Mouse (Mus musculus): ENCODE measurements at regions not wholly inside any gene's neighbourhood (a gene's known extent, or its start where the extent isn't known, plus 50 kb on each side); places are given as distances from the start of the nearest gene placed in this dataset.

DNA sequence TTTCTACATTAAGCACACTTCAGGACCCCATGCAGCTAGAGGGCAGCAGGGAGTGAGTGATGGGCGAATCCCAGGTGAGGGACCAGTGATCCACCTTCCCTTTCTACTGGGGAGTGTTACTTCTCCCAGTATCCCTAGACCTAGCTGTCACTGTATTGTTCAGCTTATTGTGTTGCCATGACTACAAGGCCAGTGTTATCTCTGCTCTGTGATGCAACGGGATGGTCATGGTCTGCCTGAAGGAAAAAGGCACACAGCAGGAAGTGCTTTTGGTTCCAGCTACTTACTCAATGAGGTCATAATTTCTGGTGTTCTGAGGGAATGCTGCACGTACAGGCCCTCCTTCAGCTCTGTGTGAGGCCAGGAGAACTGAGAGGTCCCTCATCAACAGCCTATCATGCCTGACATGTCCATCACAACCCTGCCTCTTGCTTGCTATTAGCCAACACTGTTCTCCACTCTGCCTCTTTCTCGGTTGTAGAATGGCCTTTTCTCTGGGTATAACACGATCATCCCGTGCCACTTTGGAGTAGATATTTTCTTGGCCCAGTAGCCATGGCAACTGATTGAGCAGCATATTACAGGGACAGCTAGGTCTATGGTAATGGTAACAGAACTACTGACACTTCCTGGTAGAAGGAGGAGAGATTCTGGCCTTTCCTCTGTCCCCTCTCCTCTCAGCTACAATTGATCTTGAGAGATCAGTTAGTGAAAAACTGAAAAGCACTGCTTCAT, 178.5 kb upstream of the Jade1 start:
- Histone ChIP-seq H3K4me3 (no peak overlapping the region), H3K27ac (peak overlapping the region; percentile 53), H3K4me2 (no peak overlapping the region), H3K36me3 (no peaks in the 10 kb centered on the region), H3K27me3 (no peaks in the 10 kb centered on the region), H3K9me3 (replicated peaks) (no peaks in the 10 kb centered on the region), H3K4me1 (replicated peaks) (peaks cover 30% of the 10 kb centered on the region), H3K9ac (no peak overlapping the region)
- WGBS, result 47% methylated on average over 6 of the region's 6 CpGs
- peak; percentile 87 for ATAC-seq (replicated peaks; ENCODE audit: insufficient number of reproducible peaks, insufficient read depth, low FRiP score, low read depth)

DNA sequence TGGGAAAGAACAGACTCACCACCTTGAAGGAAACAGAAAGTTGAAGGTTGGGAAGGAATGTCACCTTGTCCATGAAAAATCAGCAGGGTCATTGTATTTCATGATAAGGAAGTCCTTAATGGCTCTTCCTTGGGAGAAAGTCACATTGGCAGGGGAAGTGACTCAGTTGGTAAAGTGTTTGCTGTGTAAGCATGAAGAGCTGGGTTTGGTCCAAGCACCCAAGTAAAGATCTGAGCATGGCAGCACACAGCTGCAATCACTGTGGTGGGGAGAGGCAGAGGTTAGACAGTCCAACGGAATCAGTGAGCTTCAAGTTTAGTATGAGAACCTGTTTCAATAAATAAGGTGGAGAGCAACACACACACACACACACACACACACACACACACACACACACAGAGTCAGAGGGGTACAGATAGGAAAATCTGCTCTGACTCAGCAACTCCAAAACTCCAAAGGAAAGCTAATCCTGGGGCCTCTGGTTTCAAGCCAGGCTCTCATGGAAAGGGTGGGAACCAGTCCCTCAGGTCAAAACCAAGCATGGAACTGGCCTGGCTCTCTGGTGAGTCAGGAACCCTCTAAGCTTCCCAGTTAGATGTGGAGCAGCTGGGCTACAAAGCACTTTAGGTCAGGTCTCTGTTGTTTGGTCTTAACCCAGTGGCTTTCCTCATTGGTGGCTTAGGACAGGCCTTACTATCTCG, 180.2 kb upstream of the Jade1 start:
- WGBS, result 66% methylated on average over 2 of the region's 2 CpGs
- H3K27me3 ChIP-seq, result no peaks in the 10 kb centered on the region
- H3K9ac ChIP-seq, result no peak overlapping the region
- H3K4me2 ChIP-seq, result no peak overlapping the region
- no peak for ATAC-seq (replicated peaks; ENCODE audit: insufficient number of reproducible peaks, insufficient read depth, low FRiP score, low read depth)
- H3K9me3 ChIP-seq (replicated peaks), result no peaks in the 10 kb centered on the region
- no peak overlapping the region for H3K27ac ChIP-seq
- no peak overlapping the region for H3K4me3 ChIP-seq
- H3K4me1 ChIP-seq (replicated peaks), result peaks cover 30% of the 10 kb centered on the region
- H3K36me3 ChIP-seq, result no peaks in the 10 kb centered on the region

GRCm38 (mm10) chr3:41373198-41373597, 182.3 kb upstream of the Jade1 start:
- Histone ChIP-seq H3K4me1 (replicated peaks) (peaks cover 29% of the 10 kb centered on the region), H3K9ac (no peak overlapping the region), H3K9me3 (replicated peaks) (no peaks in the 10 kb centered on the region), H3K4me2 (no peak overlapping the region), H3K36me3 (no peaks in the 10 kb centered on the region), H3K27ac (no peak overlapping the region), H3K4me3 (no peak overlapping the region), H3K27me3 (no peaks in the 10 kb centered on the region)
- 78% methylated on average over 5 of the region's 5 CpGs for WGBS
- no peak for ATAC-seq (replicated peaks; ENCODE audit: insufficient number of reproducible peaks, insufficient read depth, low FRiP score, low read depth)

- Histone ChIP-seq H3K9ac (no peak overlapping the region), H3K27me3 (no peaks in the 10 kb centered on the region), H3K36me3 (no peaks in the 10 kb centered on the region), H3K27ac (peak overlapping the region; percentile 86; the same call in 1 of the 2 replicates), H3K4me3 (no peak overlapping the region), H3K4me1 (replicated peaks) (peaks cover 38% of the 10 kb centered on the region), H3K9me3 (replicated peaks) (no peaks in the 10 kb centered on the region), H3K4me2 (no peak overlapping the region)
- no peak for ATAC-seq (replicated peaks; ENCODE audit: insufficient number of reproducible peaks, insufficient read depth, low FRiP score, low read depth)
- WGBS, result 64% methylated on average over 7 of the region's 7 CpGs
These were observed 187.0 kb upstream of the Jade1 start for GRCm38 (mm10) chr3:41368351-41369101.

DNA sequence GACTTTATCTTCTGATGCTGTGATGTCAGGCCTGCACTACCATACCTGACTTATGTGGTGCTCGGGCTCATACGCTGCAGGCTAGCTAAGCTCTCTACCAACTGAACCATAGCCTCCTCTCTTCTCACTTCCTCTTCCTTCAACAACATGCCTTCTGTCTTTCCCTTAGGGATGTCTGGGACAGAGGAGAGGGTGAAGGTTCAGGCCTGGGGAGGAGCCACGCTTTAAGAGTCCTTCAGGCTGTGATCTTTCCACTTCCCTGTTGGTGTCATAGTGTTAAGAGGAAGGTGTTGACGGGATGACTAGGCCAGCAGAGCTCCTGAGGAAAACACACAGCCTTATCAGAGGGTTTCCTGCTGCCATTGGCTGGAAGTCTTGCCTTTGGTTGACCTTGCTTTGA, 188.8 kb upstream of the Jade1 start:
- ATAC-seq (replicated peaks; ENCODE audit: insufficient number of reproducible peaks, insufficient read depth, low FRiP score, low read depth), result peak; percentile 41
- Histone ChIP-seq H3K27me3 (no peaks in the 10 kb centered on the region), H3K36me3 (no peaks in the 10 kb centered on the region), H3K27ac (peak overlapping the region; percentile 86), H3K4me1 (replicated peaks) (peaks cover 38% of the 10 kb centered on the region), H3K4me2 (peak overlapping the region; percentile 19), H3K4me3 (no peak overlapping the region), H3K9me3 (replicated peaks) (no peaks in the 10 kb centered on the region), H3K9ac (no peak overlapping the region)
- 39% methylated on average over 4 of the region's 4 CpGs for WGBS

DNA sequence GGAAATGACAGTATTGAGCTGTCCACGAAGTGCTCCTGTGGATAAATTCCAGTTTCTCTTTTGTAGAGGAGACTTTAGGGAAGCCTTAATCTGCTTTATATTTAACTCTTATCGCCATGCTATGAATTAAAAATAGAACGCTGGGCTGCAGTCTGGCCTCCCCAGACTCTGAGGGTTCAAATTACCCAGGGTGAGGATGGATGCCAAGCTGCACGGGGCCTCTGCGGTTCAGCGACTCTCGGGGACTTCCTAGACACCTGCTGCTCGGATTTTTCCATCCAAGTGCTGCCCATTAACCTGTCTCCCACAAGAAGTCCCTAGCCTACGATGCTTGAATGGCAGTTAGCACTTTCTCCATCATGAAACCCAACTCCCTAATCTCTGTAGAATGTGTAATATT, 189.3 kb upstream of the Jade1 start:
- H3K36me3 ChIP-seq, result no peaks in the 10 kb centered on the region
- H3K4me2 ChIP-seq, result peak overlapping the region; percentile 19
- H3K4me1 ChIP-seq (replicated peaks), result peaks cover 38% of the 10 kb centered on the region
- no peak overlapping the region for H3K4me3 ChIP-seq
- no peak overlapping the region for H3K9ac ChIP-seq
- peak; percentile 76 for ATAC-seq (replicated peaks; ENCODE audit: insufficient number of reproducible peaks, insufficient read depth, low FRiP score, low read depth)
- no peaks in the 10 kb centered on the region for H3K9me3 ChIP-seq (replicated peaks)
- 17% methylated on average over 9 of the region's 9 CpGs for WGBS
- peak overlapping the region; percentile 86 for H3K27ac ChIP-seq
- H3K27me3 ChIP-seq, result no peaks in the 10 kb centered on the region

- peak overlapping the region; percentile 86 for H3K27ac ChIP-seq
- 67% methylated on average over 8 of the region's 8 CpGs for WGBS
- no peaks in the 10 kb centered on the region for H3K9me3 ChIP-seq (replicated peaks)
- no peak for ATAC-seq (replicated peaks; ENCODE audit: insufficient number of reproducible peaks, insufficient read depth, low FRiP score, low read depth)
- no peaks in the 10 kb centered on the region for H3K27me3 ChIP-seq
- no peaks in the 10 kb centered on the region for H3K36me3 ChIP-seq
- no peak overlapping the region for H3K4me3 ChIP-seq
- no peak overlapping the region for H3K4me2 ChIP-seq
- no peak overlapping the region for H3K9ac ChIP-seq
- H3K4me1 ChIP-seq (replicated peaks), result peaks cover 45% of the 10 kb centered on the region
These were observed 190.2 kb upstream of the Jade1 start for GRCm38 (mm10) chr3:41365145-41365830.

DNA sequence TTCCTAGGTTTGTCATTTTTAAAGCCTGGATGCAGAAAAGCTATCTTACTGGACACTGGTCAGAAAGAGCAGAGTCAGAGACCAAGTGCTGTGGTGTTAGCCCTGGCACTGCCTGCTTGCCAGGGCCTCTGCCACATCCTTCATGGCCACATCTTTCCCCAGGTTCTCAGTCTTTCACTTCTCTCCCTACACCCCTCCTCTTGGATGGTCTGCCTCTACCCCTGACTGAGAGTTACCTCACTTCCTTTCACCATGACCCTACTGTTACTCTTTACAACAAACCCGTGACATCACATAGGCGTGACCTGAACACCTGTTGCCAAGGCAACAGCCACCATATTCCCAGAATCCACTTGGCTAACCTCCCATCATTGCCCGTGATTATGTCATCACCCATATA, 191.6 kb upstream of the Jade1 start:
- ATAC-seq (replicated peaks; ENCODE audit: insufficient number of reproducible peaks, insufficient read depth, low FRiP score, low read depth), result no peak
- Histone ChIP-seq H3K27me3 (no peaks in the 10 kb centered on the region), H3K4me3 (no peak overlapping the region), H3K9me3 (replicated peaks) (no peaks in the 10 kb centered on the region), H3K9ac (no peak overlapping the region), H3K4me1 (replicated peaks) (peaks cover 55% of the 10 kb centered on the region), H3K4me2 (no peak overlapping the region), H3K36me3 (no peaks in the 10 kb centered on the region), H3K27ac (no peak overlapping the region)
- WGBS, result 90% methylated on average over 3 of the region's 3 CpGs

DNA sequence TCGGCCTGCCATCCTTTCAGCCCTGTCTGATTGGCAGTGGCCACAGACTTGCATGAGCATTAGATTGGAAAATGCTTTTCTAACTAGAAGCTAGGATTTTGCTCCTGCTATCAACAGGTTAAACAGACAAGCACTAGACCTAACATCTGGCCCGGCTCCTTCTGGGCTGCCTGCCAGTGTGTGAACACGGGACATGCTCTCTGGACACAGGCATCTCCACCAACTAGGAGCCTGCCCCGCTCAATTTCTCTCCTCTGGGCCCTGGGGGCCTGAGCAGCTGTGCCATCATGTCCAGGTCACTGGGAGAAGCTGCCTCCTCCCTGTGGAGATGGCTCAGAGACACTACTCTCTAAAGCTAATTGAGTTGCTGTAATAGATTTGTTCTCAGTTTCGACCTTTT, 195.3 kb upstream of the Jade1 start:
- Histone ChIP-seq H3K27ac (peak overlapping the region; percentile 76), H3K36me3 (no peaks in the 10 kb centered on the region), H3K4me3 (no peak overlapping the region), H3K27me3 (no peaks in the 10 kb centered on the region), H3K9ac (no peak overlapping the region), H3K9me3 (replicated peaks) (no peaks in the 10 kb centered on the region), H3K4me1 (replicated peaks) (peaks cover 29% of the 10 kb centered on the region), H3K4me2 (no peak overlapping the region)
- 27% methylated on average over 5 of the region's 5 CpGs for WGBS
- peak; percentile 82 for ATAC-seq (replicated peaks; ENCODE audit: insufficient number of reproducible peaks, insufficient read depth, low FRiP score, low read depth)

- no peak for ATAC-seq (replicated peaks; ENCODE audit: insufficient number of reproducible peaks, insufficient read depth, low FRiP score, low read depth)
- Histone ChIP-seq H3K4me3 (no peak overlapping the region), H3K4me1 (replicated peaks) (peaks cover 22% of the 10 kb centered on the region), H3K4me2 (no peak overlapping the region), H3K36me3 (no peaks in the 10 kb centered on the region), H3K9me3 (replicated peaks) (no peaks in the 10 kb centered on the region), H3K27ac (0 out of 2 replicates have a peak overlapping the region, but pooled peaks have one; percentile 76), H3K9ac (no peak overlapping the region), H3K27me3 (no peaks in the 10 kb centered on the region)
- 31% methylated on average over 4 of the region's 4 CpGs for WGBS
These were observed 196.1 kb upstream of the Jade1 start for GRCm38 (mm10) chr3:41359458-41359857.

GRCm38 (mm10) chr3:41353021-41353420, 202.5 kb upstream of the Jade1 start:
- no peak overlapping the region for H3K9ac ChIP-seq
- H3K27me3 ChIP-seq, result no peaks in the 10 kb centered on the region
- H3K9me3 ChIP-seq (replicated peaks), result no peaks in the 10 kb centered on the region
- H3K4me1 ChIP-seq (replicated peaks), result peaks cover 11% of the 10 kb centered on the region
- WGBS, result 41% methylated on average over 2 of the region's 2 CpGs
- no peak overlapping the region for H3K4me2 ChIP-seq
- ATAC-seq (replicated peaks; ENCODE audit: insufficient number of reproducible peaks, insufficient read depth, low FRiP score, low read depth), result no peak
- H3K27ac ChIP-seq, result no peak overlapping the region
- no peak overlapping the region for H3K4me3 ChIP-seq
- H3K36me3 ChIP-seq, result no peaks in the 10 kb centered on the region

Measured in heart, embryonic 15.5 days (tissue).